Mouse (Mus musculus) midbrain, embryonic 14.5 days (tissue): ENCODE data around the gene Zfp791. TPM values are rescaled to one million over a fixed set of nuclear protein-coding genes. Genes with fewer than 3 reads are reported as not detected.
A peak's percentile ranks its signal among the peaks of the same experiment; 100 is the strongest.

ENCODE experiments used
- ATAC-seq: fragments of 200-750 bp; cut with Nextera tagmentation; 2 replicates; pipeline ENCODE4 v1.8.0; 2017; ENCODE audit warnings: moderate number of reproducible peaks, moderate library complexity; ENCODE audit not compliant: low FRiP score, low TSS enrichment
- DNase-seq: peaks from one replicate; pipeline ENCODE4 v3.0.0-alpha.2; 2015
- H3K27ac ChIP-seq: fragments of 300-500 bp; sonication (generic); replicated peaks from 2 replicates; pipeline ENCODE4 v1.5.1; 2014; ENCODE audit warnings: mild to moderate bottlenecking, low read depth, low read length, moderate library complexity
- H3K27me3 ChIP-seq: fragments of 300-500 bp; sonication (generic); 2 replicates; pipeline ENCODE4 v1.6.1; 2014; ENCODE audit warnings: low read length, control low read depth, mixed read lengths; ENCODE audit not compliant: control insufficient read depth, insufficient read depth
- H3K36me3 ChIP-seq: fragments of 300-500 bp; sonication (generic); 2 replicates; pipeline ENCODE4 v1.6.1; 2014; ENCODE audit warnings: low read length, control low read depth; ENCODE audit not compliant: control insufficient read depth, insufficient read depth
- H3K4me1 ChIP-seq: fragments of 300-500 bp; sonication (generic); 2 replicates; pipeline ENCODE4 v1.6.1; 2014; ENCODE audit warnings: mild to moderate bottlenecking, antibody characterized with exemption, low read length, control low read depth; ENCODE audit not compliant: control insufficient read depth, insufficient read depth
- H3K4me2 ChIP-seq: fragments of 300-500 bp; sonication (generic); 2 replicates; pipeline ENCODE4 v1.6.1; 2014; ENCODE audit warnings: mild to moderate bottlenecking, low read length, moderate library complexity
- H3K4me3 ChIP-seq: fragments of 300-500 bp; sonication (generic); replicated peaks from 2 replicates; pipeline ENCODE4 v1.5.1; 2014; ENCODE audit warnings: low read depth, low read length
- H3K9ac ChIP-seq: fragments of 300-500 bp; sonication (generic); replicated peaks from 2 replicates; pipeline ENCODE4 v1.6.1; 2014; ENCODE audit warnings: mild to moderate bottlenecking, low read length, moderate library complexity
- H3K9me3 ChIP-seq: fragments of 300-500 bp; sonication (generic); 2 replicates; pipeline ENCODE4 v1.6.1; 2016; ENCODE audit warnings: low read length, control low read depth, mixed read lengths; ENCODE audit not compliant: control insufficient read depth
- WGBS: fragments of 180-500 bp; shearing (Covaris S2); extraction: QIAGEN DNeasy Blood & Tissue Kit; methylation state at CpG from one replicate; pipeline ENCODE4 v1.1.7; 2014; 5-methylcytosine and 5-hydroxymethylcytosine counted together
- microRNA-seq: library from miRNA; unstranded; fragments of <30 nt; microRNA quantifications from one replicate; pipeline ENCODE4, GENCODE M21; 2016
- polyA plus RNA-seq: library from polyadenylated mRNA; unstranded; fragments of >200 nt; fragmentation: Nextera tagmentation; extraction: Ambion mirVana; gene quantifications from 2 replicates; pipeline ENCODE4 v1.2.1, GENCODE M21; 2014

Zfp791 gene
- polyA plus RNA-seq, 1 experiment from 2014 or later: 3.0 TPM

DNA sequence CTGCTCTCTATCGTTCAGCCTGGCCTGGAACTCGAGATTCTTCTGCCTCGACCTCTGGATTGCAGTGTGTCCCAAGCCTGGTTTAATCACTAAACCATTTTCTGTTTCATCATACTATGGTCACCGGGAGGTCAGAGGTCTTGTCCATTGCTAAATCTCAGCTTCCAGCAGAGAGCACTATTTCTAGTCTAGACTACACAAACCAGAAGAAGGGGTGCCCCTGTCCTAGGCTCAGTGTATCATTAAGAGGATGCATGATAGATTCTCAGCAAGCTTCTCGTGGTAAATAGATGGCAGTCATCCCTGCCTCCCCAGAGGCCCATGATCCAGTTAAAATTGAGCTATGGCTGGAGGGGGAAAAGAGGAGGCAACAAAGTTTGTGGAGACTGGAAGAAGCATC, 51.9 kb downstream of the Zfp791 start:
- 81% methylated on average over 5 of the region's 5 CpGs for WGBS
- Histone ChIP-seq H3K27ac (peak overlapping the region; percentile 91), H3K9ac (peak overlapping the region; percentile 70; the same call in 1 of the 2 replicates), H3K36me3 (peaks cover 55% of the 10 kb centered on the region), H3K27me3 (no peaks in the 10 kb centered on the region), H3K9me3 (no peaks in the 10 kb centered on the region), H3K4me1 (peaks cover 11% of the 10 kb centered on the region), H3K4me3 (peak overlapping the region; percentile 91), H3K4me2 (peak overlapping the region; percentile 75)
- ATAC-seq: no peak
- no peak for DNase-seq

DNA sequence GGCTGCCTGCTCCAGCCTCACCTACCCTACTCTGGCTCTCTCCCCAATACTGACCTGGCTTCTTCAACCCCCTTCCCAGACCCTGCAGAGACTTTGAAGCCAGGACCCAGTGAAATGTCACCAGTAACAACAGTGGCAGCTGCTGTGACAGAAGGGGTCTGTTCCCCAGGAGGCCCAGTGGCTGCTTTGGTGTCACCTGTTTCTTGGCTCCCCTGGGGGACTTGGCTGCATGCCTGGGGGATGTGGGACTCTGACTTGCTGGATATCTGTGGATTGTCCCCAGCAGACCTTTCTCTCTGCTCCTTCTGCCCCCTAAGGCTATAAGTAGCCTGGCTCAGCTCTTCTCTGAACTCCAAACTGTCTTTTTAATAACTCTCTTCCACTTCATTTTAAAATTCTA, 54.9 kb downstream of the Zfp791 start, which contains the start of gene Gm5741:
Gene Gm5741 (minus strand): TSS at position 1 of the 400 bp plus-strand sequence.
- Histone ChIP-seq H3K9ac (no peak within 1 kb of the TSS), H3K27me3 (no peaks in the 10 kb centered on the region), H3K4me3 (no peak within 1 kb of the TSS), H3K4me2 (no peak within 1 kb of the TSS), H3K36me3 (peaks cover 35% of the 10 kb centered on the region), H3K27ac (no peak within 1 kb of the TSS), H3K4me1 (peaks cover 11% of the 10 kb centered on the region), H3K9me3 (no peaks in the 10 kb centered on the region)
- DNase-seq (no peak), ATAC-seq (no peak)

DNA sequence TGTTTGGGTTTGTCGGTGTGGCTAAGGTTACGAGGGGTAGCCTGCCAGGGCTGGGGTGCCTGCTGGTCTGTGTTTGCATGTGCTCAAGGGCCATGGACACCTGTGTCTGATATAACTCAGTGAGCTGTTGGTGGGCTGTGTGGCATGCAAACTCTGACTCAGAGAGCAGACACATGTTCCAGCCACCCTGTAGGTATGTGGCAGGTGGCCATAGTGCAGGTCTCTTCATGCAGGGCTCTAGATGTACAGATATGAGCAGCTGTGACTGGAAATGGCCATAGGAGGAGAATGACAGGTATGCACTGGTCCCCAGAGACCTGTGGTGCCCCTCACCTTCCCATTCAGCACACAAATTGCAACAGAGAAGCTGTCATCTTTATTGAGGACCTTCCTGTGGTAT, 55.7 kb downstream of the Zfp791 start:
- ATAC-seq: no peak
- Histone ChIP-seq H3K27me3 (no peaks in the 10 kb centered on the region), H3K9me3 (no peaks in the 10 kb centered on the region), H3K36me3 (peaks cover 35% of the 10 kb centered on the region), H3K4me3 (no peak overlapping the region), H3K27ac (no peak overlapping the region), H3K4me2 (no peak overlapping the region), H3K9ac (no peak overlapping the region), H3K4me1 (peaks cover 7% of the 10 kb centered on the region)
- WGBS: 90% methylated on average over 2 of the region's 2 CpGs
- DNase-seq: no peak

DNA sequence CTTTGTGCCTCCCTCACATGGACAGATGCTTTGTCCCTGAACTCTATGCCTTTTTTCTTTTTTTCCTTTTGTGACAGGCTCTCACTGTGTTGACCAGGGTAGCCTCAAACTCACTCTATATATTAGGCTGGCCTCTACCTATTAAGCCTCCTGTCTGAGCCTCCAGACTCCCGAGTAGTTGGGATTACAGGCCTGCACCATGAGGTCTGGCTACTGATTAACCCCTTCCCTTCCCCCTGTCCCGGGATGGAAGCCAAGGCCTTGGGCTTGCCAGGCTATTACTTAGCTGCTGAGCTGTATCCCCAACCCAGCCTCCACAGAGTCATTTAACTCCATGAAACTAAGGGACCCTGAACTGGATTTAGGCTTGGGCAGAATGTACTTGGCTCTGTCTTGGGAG, 57.7 kb downstream of the Zfp791 start:
- H3K27ac ChIP-seq: no peak overlapping the region
- ATAC-seq: no peak
- H3K4me1 ChIP-seq: peaks cover 17% of the 10 kb centered on the region
- no peaks in the 10 kb centered on the region for H3K27me3 ChIP-seq
- no peak overlapping the region for H3K9ac ChIP-seq
- H3K4me3 ChIP-seq: no peak overlapping the region
- H3K36me3 ChIP-seq: peaks cover 38% of the 10 kb centered on the region
- H3K4me2 ChIP-seq: no peak overlapping the region
- no peaks in the 10 kb centered on the region for H3K9me3 ChIP-seq
- no peak for DNase-seq
- WGBS: 47% methylated on average over 2 of the region's 2 CpGs

DNA sequence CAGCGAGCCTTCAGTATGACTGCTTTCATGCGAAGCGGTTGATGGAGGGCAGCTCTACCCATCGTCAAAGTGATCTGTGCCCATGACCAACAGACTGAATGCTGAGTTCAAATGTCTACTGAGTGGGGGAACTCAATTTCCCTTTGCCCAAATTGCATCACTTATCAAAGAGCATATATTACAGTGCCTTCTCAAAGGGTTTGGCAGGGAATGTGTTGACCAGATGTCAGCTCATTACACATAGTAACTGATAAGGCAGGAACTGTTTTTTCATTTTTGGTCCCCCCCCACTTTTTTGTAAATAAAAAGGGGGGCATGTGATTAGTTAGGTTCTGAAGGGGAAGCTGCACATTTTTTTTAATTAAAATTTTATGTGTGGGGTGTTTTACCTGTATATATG, 60.3 kb downstream of the Zfp791 start:
- H3K9me3 ChIP-seq: no peaks in the 10 kb centered on the region
- no peak overlapping the region for H3K27ac ChIP-seq
- H3K36me3 ChIP-seq: peaks cover 30% of the 10 kb centered on the region
- ATAC-seq: no peak
- 96% methylated on average over 4 of the region's 4 CpGs for WGBS
- no peak overlapping the region for H3K9ac ChIP-seq
- peaks cover 17% of the 10 kb centered on the region for H3K4me1 ChIP-seq
- H3K27me3 ChIP-seq: no peaks in the 10 kb centered on the region
- no peak overlapping the region for H3K4me3 ChIP-seq
- DNase-seq: no peak
- H3K4me2 ChIP-seq: no peak overlapping the region

DNA sequence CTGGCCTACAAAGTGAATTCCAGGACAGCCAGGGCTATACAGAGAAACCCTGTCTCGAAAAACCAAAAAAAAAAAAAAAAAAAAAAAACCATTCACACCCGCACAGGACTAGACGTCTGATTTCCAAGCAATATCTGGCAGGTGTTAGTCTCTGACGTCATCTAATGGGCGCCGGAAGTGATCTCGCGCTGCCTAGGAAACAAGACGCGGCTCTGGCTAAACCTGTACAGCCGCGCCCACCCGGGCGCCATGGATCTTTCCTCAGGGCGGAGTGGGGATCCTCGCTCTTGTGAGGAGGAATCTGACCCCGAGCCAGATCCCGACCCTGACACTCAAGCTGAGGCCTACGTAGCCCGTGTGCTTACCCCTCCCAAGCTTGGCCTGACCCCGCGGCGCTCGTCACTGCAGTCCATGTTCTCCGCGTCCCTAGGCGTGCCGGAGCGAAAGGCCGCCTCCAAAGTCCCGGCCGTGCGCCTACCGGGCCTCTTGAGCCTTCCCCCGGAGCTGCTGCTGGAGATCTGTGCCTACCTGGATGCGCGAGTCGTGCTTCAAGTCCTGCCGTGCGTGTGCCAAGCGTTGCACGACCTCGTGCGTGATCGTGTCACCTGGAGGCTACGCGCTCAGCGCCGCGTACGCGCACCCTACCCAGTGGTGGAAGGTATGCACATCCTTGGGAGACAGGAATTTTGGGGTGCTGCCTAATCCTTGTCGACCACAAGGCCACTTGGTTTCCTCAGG, 62.8 kb downstream of the Zfp791 start, which contains the start of gene Fbxw9:
Gene Fbxw9 (plus strand): TSS at position 177 of the 738 bp plus-strand sequence.
- ATAC-seq: peak; percentile 91
- H3K4me3 ChIP-seq: peak within 1 kb of the TSS; percentile 91
- peaks cover 24% of the 10 kb centered on the region for H3K36me3 ChIP-seq
- H3K4me1 ChIP-seq: peaks cover 17% of the 10 kb centered on the region
- under 1% methylated on average over 52 of the region's 53 CpGs for WGBS
- DNase-seq: peak; percentile 98
- H3K27ac ChIP-seq: peak within 1 kb of the TSS; percentile 60
- H3K4me2 ChIP-seq: peak within 1 kb of the TSS; percentile 92
- peak within 1 kb of the TSS; percentile 76 for H3K9ac ChIP-seq
- no peaks in the 10 kb centered on the region for H3K27me3 ChIP-seq
- H3K9me3 ChIP-seq: no peaks in the 10 kb centered on the region

Small RNA genes within 50 kb of the gene (microRNA-seq; reads per million reads assigned to microRNA genes)
- gene Gm23388 (0.88 reads per million), gene Mir7070 (2.4 reads per million, percentile 15 among the genes with 10 or more reads in this experiment)

Other genes starting within 250 kb of the Zfp791 start
- 22.4 and 25.9 TPM in 2 replicates for gene Gcdh, start 229.2 kb downstream of the Zfp791 start, polyA plus RNA-seq
- gene Klf1, start 221.2 kb downstream of the Zfp791 start, polyA plus RNA-seq: 0.19 and 0.63 TPM in 2 replicates
- 4.0 and 5.4 TPM in 2 replicates for gene Dnase2a, start 214.5 kb downstream of the Zfp791 start, polyA plus RNA-seq
- 69.5 and 69.9 TPM in 2 replicates for gene Mast1, start 185.7 kb downstream of the Zfp791 start, polyA plus RNA-seq
- 0.99 and 1.4 TPM in 2 replicates for gene Rtbdn, start 176.1 kb downstream of the Zfp791 start, polyA plus RNA-seq
- not detected in 2 replicates for gene Gm49661, start 153.7 kb downstream of the Zfp791 start, polyA plus RNA-seq
- 1,531 and 1,588 TPM in 2 replicates for gene Prdx2, start 153.5 kb downstream of the Zfp791 start, polyA plus RNA-seq
- gene Rnaseh2a, start 153.3 kb downstream of the Zfp791 start, polyA plus RNA-seq: 51.7 and 54.4 TPM in 2 replicates
- gene Junb, start 144.4 kb downstream of the Zfp791 start, polyA plus RNA-seq: 4.3 and 5.7 TPM in 2 replicates
- 25.8 and 31.4 TPM in 2 replicates for gene Hook2, start 132.5 kb downstream of the Zfp791 start, polyA plus RNA-seq
- gene Best2, start 108.6 kb downstream of the Zfp791 start, polyA plus RNA-seq: not detected in 2 replicates
- gene Asna1, start 97.8 kb downstream of the Zfp791 start, polyA plus RNA-seq: 130 and 155 TPM in 2 replicates
- gene Trir, start 96.3 kb downstream of the Zfp791 start, polyA plus RNA-seq: 157 and 191 TPM in 2 replicates
- gene Tnpo2, start 86.2 kb downstream of the Zfp791 start, polyA plus RNA-seq: 32.0 and 41.0 TPM in 2 replicates
- 65.0 and 80.9 TPM in 2 replicates for gene Fbxw9, start 63.0 kb downstream of the Zfp791 start, polyA plus RNA-seq
- gene Gm5741, start 55.1 kb downstream of the Zfp791 start, polyA plus RNA-seq: 1.7 TPM in 1 of 2 replicates, not detected in the other
- 88.8 and 95.8 TPM in 2 replicates for gene Dhps, start 51.3 kb downstream of the Zfp791 start, polyA plus RNA-seq
- 141 and 154 TPM in 2 replicates for gene Wdr83os, start 42.4 kb downstream of the Zfp791 start, polyA plus RNA-seq
- 53.9 and 58.2 TPM in 2 replicates for gene Wdr83, start 41.8 kb downstream of the Zfp791 start, polyA plus RNA-seq
- gene Man2b1, start 39.8 kb downstream of the Zfp791 start, polyA plus RNA-seq: 13.3 and 17.2 TPM in 2 replicates
- gene Cks1brt, start 28.8 kb upstream of the Zfp791 start, polyA plus RNA-seq: not detected in 2 replicates
- gene Olfr371, start 102.9 kb upstream of the Zfp791 start, polyA plus RNA-seq: not detected in 2 replicates
- gene Orc6, start 176.5 kb upstream of the Zfp791 start, polyA plus RNA-seq: 77.0 and 77.5 TPM in 2 replicates
- gene Vps35, start 176.7 kb upstream of the Zfp791 start, polyA plus RNA-seq: 155 and 182 TPM in 2 replicates